Mouse (Mus musculus) kidney, postnatal 10 days (tissue): ENCODE results near the gene Spz1.
"Not testable (repeated sequence)": the region's sequence is repeated elsewhere in the genome, so short reads cannot be mapped to it uniquely, and the experiment has no call there.

Experiments
- DNase-seq: peaks from one replicate; pipeline ENCODE4 v3.0.0; 2021; ENCODE audit warnings: mixed read lengths

The Spz1 gene

DNA sequence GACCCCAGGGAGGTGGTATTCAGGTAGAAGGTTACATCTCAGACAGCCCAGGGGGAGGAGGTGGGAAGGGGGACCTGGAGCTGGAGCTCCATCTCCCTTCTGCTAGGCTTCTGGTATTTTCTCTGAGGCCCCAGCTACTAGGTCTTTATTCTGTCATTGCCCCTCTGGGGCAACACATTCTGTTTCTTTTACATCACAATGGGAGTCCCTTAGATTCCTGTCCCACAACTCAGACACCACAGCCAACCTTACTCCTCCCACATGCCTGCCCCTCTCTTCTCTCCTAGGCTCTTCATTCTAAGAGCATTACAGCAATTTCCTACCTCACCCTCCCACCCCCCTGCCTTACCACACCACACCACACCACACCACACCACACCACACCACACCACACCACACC lies at the start of gene Spz1:
Gene Spz1, minus strand, starts transcription at position 101 of the 400 bp plus-strand sequence.
- DNase-seq, result no peak

DNA sequence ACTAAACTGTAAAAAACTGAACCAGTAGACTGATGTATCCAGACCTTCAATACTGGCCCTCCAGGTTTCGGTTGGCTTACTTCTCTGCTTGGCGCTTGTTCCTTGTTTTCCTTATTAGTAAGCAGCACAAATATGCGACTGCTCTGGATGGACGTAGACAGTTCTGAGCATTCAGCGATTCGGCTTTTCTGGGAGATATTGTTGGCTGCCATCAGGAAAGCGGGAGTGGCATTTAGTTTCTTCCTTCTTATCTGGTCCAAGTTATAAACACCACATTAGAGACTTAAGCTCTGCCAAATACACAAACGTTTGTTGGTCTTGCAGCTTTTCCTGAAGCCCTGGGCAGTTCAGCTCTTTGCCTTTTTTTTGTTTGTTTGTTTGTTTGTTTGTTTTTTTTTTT lies 40.5 kb upstream of the Spz1 start:
- DNase-seq, result no peak

DNA sequence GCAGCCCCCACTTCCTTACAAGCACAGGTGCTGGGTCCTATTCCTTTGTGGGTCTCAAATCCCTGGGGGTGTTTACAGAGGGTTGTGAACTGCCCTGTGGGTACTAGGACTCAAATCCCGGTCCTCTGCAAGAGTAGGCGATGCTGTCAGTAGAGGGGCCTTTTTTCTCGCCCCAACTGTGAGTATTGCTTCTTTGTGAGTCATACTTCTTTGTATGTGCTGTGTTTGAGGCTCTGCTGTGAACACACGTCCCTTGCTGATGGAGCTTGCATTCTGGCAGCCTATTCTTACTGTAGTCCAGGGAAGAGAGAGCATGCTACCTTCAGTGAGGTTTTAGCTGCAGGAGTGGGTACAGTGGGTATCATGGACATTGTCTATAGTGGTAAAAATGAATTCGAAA lies 39.2 kb upstream of the Spz1 start:
- no peak for DNase-seq

DNA sequence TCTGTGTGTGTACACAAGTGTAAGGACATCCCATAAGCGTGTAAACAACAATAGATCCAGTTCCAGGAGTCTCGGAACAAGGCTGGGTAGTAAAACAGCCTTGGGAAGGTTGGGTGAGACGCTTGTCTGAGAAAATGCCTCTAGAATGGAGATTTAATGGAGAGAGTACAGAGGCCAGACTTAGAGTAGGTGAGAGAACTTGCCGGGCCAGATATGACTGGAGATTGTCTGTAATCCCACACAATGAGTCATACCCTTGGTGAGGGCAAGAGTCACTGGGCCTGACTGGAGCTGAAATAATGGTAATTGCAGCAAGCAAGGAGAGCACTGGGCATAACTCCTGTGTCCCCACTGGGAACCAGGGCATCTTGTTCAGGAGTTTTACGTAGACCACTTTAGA lies 37.1 kb upstream of the Spz1 start:
- no peak for DNase-seq

DNA sequence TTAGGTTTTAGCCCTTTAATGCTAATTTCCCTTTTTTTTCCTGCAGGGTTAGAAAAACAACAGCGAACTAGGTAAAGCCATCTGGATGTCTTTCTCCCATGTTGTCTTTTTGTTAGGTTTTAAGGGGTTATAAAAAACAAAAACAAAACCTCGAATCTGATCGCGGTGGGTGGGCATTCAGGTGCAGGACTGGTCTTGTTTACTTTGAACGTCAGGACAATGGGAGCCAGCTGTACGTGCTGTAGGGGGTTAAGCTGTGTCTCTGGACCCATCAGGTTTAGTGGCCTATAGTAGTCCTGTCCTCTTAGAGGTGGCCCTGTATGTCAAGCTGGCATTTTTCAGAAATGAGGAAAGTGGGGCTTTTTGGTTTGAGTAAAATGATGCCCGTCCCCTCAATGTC lies 35.9 kb upstream of the Spz1 start:
- DNase-seq, result no peak

DNA sequence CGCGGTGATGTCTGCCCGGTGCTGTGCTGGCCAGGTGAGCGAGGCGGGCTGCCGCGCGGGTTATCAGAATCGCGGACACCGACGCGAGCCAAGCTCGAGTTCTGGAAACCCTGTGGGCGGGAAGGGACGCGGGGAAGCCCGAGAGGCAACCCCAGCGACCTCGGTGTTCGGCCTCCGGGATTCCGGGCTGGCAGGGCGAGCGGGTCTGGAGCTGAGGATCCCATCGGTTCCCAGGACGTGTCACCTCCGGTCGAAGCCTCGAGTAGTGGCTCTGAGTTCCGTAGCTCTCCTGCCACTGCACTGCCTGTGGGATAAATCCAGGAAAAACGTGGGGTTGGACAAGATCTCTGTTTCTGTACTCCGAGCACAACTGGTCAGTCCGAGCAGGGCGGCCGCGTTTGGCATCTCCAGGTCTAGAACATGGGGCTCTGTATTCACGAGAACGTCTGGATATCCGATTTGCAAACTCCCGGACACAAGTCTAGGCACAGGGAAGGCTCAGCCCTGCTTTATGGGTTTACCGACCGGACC lies 35.3 kb upstream of the Spz1 start:
- DNase-seq, result no peak

DNA sequence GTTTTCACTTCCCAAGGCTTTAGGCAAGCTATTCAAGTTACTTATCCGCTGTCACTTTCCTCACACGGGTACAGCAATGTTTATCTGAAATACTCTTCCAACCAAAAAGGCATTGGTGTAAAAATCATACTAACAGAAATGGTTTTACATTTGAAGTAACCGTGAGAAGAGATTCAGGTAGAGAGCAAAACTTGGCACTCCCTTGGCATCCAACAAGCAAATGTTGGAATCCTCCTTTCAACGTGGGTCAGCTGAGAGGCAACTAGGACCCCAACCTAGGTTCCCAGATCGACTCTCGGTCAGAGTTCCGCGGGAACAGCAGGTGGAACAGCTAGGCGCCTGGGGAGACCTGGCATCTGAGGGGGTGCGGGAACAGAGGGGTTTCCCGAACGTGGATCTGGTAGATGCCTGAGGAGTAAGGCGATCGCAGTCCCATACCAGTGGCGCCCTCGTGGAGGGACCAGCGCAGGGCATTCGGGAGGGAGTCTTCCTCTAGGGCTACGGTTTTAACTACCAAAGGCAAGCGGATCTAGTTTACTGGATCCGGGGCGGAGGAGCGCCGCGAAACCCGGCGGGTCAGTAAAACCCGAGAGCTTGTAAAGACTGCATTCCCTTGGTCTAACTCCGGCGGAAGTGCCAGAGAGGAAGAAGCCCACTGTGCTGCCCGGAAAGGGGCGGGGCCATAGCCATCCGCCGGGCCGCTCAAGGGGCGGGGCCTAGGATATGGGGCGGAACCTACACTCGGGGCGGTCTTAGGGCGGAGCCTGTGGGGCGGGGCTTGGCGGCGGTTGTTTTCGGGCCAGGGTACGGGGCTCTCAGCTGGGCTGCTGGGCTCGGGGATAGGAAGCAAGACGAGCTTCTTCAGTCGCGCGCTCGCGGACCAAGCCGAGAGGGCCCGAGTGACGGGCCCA lies 34.6 kb upstream of the Spz1 start, which contains the start of gene Serinc5:
Gene Serinc5, plus strand, starts transcription at position 781 of the 911 bp plus-strand sequence.
- DNase-seq, result peak; percentile 99

DNA sequence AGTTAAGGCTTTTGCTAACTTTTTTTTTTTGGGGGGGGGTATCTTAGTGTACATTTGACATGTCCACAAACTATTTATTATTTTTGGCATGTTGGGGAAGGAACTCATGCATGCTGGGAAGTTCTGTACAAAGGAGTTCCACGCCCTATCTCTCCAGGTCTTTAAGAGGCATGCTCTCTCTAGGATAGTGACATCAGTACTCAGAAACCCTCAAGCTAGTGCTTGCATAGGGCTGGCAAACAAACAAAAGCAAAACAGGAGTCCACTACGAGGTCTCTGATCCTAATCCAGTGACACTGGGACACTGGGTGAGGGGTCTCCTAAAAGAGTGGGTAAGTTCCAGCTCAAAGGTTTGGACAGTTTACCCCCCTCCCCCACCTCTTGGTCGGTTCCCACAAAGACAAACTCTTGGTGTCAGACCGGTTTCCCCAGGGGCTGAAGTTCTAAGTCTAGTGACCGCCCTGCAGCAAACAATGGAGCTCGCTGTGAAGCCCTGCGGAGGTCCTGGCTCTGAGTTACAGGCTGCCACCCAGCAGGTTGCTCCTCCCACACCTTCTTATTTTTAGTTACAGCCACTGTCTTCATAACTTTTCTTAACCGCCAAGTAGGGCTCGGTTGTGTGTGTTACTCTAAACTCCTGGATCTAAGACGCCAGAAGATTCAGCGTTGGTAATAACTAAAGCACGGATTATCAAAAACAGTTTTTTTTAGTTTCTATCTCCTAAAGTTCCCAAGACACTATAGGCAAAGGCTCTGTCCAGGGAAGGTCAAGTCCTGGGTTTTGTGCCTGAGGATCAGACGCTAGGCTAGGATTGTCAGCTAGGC lies 33.7 kb upstream of the Spz1 start:
- DNase-seq, result peak; percentile 71

DNA sequence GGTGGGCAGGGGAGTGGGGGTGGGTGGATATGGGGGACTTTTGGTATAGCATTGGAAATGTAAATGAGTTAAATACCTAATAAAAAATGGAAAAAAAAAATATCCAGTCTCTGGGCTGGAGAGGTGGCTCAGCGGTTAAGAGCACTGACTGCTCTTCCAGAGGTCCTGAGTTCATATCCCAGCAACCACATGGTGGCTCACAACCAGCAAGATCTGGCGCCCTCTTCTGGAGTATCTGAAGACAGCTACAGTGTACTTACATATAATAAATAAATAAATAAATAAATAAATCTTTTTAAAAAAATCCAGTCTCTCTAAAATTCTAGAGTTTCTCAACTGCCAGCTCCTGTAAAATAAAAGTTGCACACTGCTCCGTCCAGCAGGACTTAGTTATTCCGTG lies 29.3 kb upstream of the Spz1 start:
- DNase-seq, result not testable (repeated sequence)

DNA sequence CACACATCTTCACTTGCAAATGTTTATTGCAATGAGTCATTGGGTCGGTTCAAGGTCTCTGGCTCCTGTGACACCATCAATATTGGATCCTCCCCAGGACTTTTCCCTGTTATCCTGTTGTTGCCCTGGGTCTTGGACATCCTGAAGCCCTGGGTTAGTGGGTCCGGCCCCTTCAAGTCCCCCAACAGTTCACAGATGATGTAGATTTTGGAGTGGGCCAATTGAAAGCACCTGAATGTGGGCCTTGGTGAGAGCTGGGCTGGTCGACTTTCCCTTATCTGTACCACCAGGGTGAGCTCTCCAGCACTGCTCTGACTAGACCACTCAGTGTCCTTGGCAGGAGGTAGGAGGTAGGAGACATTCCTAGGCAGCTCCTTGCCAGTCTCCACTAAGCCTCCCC lies 19.5 kb upstream of the Spz1 start:
- DNase-seq, result no peak

DNA sequence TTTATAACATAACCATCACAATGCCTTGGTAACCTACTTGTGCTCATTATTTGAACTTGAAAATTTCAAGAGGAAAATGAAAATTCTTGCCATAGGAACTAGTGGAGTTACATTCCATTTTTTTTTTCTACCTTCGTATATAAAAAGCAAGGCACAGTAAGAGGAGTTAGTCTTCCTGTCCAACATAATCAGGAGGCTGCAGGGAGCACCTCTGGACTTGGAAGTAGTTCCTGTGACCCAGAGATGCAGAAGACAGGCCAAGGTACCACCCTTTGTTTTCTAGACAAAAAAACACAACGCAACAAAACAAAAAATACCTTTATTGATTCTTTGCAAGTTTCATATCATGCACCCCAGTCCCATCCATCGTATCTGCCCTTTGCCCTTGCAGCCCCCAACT lies 18.9 kb upstream of the Spz1 start:
- no peak for DNase-seq

DNA sequence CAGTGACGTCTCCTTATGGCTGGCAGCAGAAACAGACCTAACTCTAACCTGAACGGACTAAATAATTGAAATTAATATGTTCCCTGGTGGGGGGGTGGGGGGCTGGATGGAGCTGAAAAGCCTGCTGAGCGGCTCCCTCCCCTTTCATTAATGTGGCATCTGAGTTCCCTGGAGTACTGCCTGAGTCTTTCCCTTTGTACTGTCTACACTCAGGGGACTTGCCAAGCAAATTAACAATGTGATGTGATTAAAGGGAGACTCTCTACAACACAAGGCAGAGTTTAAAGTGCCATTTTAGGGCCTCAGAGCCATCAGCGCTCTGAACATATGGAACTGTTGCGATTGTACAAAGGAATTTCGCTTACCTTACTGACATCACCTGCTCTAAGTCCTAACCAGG lies 18.5 kb upstream of the Spz1 start:
- no peak for DNase-seq

DNA sequence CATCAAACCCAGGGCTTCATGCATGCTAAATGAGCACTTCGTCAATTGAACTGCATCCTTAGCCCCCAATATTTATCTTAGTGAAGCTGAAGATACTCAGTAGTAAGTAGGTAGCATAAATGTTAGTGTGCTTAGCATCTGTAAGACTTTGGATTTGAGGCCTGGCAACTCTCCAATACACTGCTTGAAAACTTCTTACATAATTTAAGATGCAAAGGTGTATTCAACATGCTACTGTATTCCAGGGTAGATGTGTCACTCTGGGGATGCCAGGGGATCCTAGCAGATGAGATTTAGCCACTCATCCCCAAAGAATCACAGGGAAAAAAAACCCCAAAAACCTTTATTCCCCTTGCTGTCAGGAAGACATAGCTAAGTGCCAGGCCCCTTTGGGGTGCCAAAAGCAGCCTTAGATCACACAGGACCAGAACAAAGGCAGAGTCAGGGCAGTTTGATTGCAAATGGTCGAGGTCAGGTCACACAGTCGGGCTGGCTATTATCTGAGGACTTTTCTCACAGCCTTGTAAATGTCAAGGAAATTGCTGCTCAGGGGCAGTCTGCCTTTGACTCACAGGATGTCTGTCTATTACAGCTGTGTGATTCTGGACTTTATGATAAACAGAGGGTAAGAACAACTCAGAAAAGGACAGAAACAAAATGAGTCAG lies 17.9 kb upstream of the Spz1 start:
- no peak for DNase-seq

DNA sequence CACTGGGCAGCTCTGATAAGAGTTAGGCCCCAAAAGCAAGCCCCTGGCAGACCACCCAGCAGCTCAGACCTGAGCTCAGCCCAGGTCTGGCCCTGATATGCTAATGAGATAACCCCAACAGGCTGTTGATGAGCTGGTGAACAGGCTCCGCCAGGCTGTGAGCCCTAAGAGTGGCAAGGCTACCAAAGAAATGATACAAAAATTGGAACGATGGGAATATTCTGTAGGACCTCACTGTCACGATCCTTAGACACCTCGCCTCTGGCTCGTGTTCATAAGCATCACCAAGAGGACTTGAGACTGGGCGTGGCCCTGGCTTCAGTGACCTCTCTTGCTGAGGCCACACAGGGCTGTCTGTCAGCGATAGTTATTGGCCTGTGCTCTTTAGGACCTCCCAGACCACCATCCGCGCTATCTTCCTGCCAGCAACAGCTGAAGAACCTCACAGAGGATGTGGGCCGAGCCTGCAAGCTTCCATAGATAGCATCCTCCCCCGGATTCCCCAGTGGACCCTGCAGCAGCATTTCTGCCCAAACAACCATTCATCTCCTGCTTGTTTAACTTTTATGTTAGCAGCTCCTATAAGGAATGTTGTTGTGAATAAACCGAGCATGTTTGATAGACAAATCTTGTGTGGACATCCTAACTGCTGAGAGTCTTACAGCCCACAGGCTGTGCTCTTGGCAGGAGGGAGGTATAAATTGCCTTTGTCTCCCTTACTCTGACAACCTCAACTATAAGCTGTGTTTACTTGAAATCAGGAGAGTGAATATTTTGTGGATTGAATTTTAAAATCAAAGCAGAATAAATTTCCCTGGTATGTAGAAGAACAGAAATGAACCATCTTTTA lies 17.0 kb upstream of the Spz1 start:
- DNase-seq, result peak; percentile 80

DNA sequence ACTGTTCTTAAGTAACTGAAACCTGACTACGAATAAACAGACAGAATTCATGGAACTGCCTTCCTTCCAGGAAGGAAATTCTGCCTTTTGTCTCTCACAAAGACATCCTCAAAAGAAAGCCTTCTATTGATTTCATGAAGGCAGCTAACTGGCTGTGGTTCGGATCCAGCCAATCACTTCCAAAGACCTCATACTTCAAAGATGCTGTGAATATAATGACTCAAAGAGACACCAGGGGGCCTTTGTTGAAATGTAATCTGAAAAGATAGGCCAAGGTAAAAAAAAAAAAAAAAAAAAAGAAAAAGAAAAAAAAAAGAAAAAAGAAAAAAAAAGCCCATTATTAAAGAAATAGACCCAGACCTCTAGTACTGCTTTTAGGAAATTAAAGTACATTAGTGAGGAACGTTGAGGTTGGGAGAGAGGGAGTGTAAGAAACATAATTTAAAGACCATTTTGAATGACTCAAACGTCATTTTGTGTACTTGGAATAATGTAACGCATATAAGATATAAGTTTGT lies 16.4 kb upstream of the Spz1 start:
- no peak for DNase-seq

DNA sequence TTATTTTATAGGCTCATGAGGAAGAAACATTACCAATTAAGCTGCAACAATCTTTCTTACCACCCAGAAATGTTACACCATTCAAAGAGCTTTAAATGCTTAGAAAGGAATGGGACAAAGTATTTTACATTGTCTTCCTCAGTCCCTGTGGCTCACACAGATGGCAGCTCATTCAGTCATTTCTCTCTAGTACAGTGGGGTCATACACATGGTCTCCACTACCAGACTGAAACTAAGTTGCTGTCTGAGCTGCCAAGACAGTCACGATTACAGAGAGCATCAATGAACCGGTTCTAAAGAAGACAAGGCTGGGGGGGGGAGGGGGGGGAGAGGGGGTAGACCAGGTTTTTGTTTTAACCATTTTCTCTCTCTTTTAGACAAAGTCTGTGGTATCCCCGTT lies 15.3 kb upstream of the Spz1 start:
- no peak for DNase-seq

DNA sequence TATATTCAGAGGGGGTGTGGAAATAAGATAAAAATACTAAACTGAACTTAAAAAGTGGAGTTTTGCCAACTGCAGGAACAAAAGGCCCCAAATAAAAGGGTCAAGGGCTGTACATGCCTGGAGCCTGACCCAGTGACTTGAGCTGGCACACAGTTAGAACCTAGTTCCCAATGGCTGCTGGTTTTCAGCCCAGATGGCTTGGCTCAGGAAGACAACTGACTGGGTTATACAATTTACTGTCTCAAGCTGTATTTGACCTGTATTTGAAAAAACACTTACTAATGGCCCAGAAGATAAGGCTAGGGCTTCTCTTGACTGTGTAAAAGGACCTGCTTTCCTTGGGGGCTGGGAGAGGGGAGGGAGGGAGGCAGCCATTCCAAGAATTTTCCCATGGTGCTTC lies 13.3 kb upstream of the Spz1 start:
- DNase-seq, result peak; percentile 59

DNA sequence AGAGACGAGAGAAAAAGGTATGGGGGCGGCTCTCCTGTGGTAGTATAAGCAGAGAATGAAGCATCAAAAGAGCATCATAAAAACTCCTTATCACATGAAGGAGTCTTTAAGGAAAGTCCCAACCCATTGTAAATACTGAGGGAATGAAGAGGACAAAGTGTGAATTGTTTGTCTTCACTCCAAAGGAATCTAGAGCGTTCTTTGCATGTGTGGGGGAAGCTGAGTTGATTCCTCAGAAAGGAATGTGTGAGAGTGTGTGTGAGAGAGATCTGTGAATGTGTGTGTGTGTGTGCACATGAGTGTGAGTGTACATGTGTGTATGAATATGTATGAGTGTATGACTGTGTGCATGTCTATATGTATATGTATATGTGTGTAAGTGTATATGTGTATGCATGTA lies 12.7 kb upstream of the Spz1 start:
- no peak for DNase-seq

DNA sequence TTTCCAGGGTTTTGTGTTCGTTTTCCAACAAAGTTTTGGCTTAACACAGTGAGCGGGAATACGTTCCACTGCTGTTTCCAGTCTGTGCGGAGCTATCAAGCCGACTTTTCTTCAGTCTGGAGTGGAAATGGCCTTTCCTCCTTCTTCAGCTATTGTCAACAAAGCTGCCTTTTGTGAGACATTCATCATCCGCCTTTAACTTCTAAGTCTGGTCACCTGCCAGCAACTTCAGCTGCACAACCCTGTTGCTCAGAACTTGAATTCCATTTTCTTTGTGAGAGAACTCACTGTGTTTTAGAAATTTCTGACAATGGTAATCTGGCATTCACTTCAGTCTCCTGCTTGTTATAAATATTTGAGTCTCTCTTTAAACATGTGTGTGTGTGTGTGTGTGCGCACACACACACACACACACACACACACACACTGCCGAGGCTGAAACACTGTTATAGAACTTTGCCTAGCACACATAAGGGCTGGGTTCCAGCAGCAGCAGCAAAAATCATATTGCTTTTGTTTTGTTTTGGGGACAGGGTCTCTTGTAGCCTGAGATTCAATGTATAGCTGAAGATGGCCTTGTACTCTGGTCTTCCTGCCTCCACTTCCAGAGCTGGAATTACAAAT lies 8.2 kb upstream of the Spz1 start:
- peak; percentile 75 for DNase-seq

DNA sequence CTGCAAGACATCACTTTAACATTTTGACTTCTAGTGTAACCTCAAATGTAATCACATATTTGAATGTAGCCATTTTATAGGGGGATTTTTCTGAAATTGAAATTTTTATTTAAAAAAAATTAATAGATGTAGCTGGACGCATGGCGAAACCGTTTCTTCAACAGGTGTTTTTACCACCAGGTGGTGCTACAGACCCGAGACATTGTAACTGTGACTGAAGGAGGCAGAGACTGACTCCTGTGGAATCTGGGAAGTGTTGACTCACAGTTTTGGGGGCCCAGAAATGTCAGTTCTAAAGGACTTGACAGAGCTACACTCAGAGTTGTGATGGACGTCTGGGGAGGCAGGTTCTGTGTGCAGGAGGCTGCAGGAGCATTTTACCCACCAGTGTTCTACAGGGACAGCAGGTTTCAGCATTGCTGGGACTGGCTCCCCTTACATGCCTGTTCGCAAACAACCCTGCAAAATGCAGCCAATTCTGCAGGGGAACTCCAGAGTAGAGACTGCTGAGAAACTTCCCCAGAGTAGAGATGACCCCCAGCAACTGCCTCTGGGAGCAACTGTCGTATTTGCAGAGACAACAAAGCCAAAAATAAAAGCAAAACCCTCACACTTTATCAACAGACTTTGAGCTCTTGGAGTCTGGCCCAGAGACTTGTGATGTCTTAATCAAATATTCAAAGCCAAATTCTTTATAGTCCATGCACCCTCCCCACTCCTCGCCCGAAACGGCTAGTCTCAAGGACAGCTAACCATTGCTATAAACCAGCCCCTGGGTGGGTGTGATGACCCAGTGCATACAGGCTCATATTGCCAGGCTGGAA lies 4.5 kb upstream of the Spz1 start:
- peak; percentile 85 for DNase-seq

DNA sequence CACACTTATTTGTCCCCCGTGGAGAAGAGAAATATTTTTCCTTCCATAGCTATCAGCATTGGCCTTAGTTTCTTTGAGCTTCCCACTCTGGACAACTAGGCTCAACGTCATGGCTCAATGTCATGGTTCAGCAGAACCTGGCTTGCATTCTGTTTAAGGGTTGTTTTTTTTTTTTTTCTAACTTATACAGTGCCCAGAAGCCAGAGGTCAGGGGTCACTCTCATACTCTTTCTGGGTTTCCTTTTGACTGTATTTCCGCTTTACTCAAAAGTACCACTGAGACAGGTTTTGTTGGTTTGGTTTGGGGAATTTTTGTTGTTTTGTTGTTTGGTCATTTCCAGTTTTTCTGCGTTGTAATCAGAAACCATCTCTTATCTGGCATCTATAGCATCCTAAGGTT lies 2.2 kb upstream of the Spz1 start:
- no peak for DNase-seq
